Mouse (Mus musculus) layer of hippocampus, postnatal 36 days (tissue): Measurements from ENCODE around the gene Pla2g7. TPM values are rescaled to one million over a fixed set of nuclear protein-coding genes. Genes with fewer than 3 reads are reported as not detected.

Experiments
- DNase-seq, 2 experiments: peaks; one replicate each; pipeline ENCODE4 v3.0.0; 2022
- total RNA-seq, 2 experiments: library from RNA; stranded (reverse); gene quantifications; 2 replicates each; pipeline ENCODE4 v1.2.3; 2021

Pla2g7 gene
- total RNA-seq, 2 experiments from 2014 or later, result 108 to 125 TPM

GRCm38 (mm10) chr17:43649641-43650436 lies 81.9 kb downstream of the Pla2g7 start:
- no peak for DNase-seq

- DNase-seq, result no peak
Observed at GRCm38 (mm10) chr17:43651314-43652046, 83.6 kb downstream of the Pla2g7 start.

Other genes starting within 250 kb of the Pla2g7 start
- 10 to 100 TPM; 29.3 to 30.9 TPM for gene Adgrf5, start 207.6 kb upstream of the Pla2g7 start, total RNA-seq
- gene Mep1a, start 65.3 kb upstream of the Pla2g7 start, total RNA-seq, result not detected
- under 1 TPM in 1 of 2 experiments, not detected in 1; 0.45 TPM for gene Ankrd66, start 24.5 kb upstream of the Pla2g7 start, total RNA-seq
- under 1 TPM; 0.20 TPM for gene Tdrd6, start 62.2 kb downstream of the Pla2g7 start, total RNA-seq
- gene Slc25a27, start 99.1 kb downstream of the Pla2g7 start, total RNA-seq, result 10 to 100 TPM; 35.1 to 41.0 TPM
- 1 to 10 TPM in 1 of 2 experiments, under 1 TPM in 1; 0.73 to 1.2 TPM for gene Cyp39a1, start 99.3 kb downstream of the Pla2g7 start, total RNA-seq
- 10 to 100 TPM; 66.4 to 77.0 TPM for gene Rcan2, start 233.3 kb downstream of the Pla2g7 start, total RNA-seq